Mouse (Mus musculus) forebrain, embryonic 14.5 days (tissue): ENCODE measurements at regions not wholly inside any gene's neighbourhood (a gene's known extent, or its start where the extent isn't known, plus 50 kb on each side); places are given as distances from the start of the nearest gene placed in this dataset.
A peak's percentile ranks its signal among the peaks of the same experiment; 100 is the strongest.

Experiments
- ATAC-seq: fragments of 200-750 bp; cut with Nextera tagmentation; 2 replicates; pipeline ENCODE4 v1.8.0; 2017; ENCODE audit warnings: mild to moderate bottlenecking, moderate library complexity
- DNase-seq: peaks from one replicate; pipeline ENCODE4 v3.0.0-alpha.2; 2015; ENCODE audit warnings: low spot score
- H3K27ac ChIP-seq: fragments of 300-500 bp; sonication (generic); 2 replicates; pipeline ENCODE4 v1.5.1; 2014; ENCODE audit warnings: low read depth, mild to moderate bottlenecking, control low read depth, low read length, moderate library complexity
- H3K27me3 ChIP-seq: fragments of 300-500 bp; sonication (generic); replicated peaks from 2 replicates; pipeline ENCODE4 v1.6.1; 2014; ENCODE audit warnings: low read length, control low read depth, mixed read lengths; ENCODE audit not compliant: control insufficient read depth, insufficient read depth
- H3K36me3 ChIP-seq: fragments of 300-500 bp; sonication (generic); 2 replicates; pipeline ENCODE4 v1.6.1; 2014; ENCODE audit warnings: low read length, control low read depth; ENCODE audit not compliant: control insufficient read depth, insufficient read depth
- H3K4me1 ChIP-seq: fragments of 300-500 bp; sonication (generic); 2 replicates; pipeline ENCODE4 v1.6.1; 2014; ENCODE audit warnings: antibody characterized with exemption, low read length, control low read depth; ENCODE audit not compliant: control insufficient read depth, insufficient read depth
- H3K4me2 ChIP-seq: fragments of 300-500 bp; sonication (generic); 2 replicates; pipeline ENCODE4 v1.6.1; 2014; ENCODE audit warnings: mild to moderate bottlenecking, control low read depth, low read length
- H3K4me3 ChIP-seq: fragments of 300-500 bp; sonication (generic); 2 replicates; pipeline ENCODE4 v1.5.1; 2014; ENCODE audit warnings: low read depth, low read length, control low read depth
- H3K9ac ChIP-seq: fragments of 300-500 bp; sonication (generic); 2 replicates; pipeline ENCODE4 v1.6.1; 2014; ENCODE audit warnings: mild to moderate bottlenecking, low read length, control low read depth, moderate library complexity
- H3K9me3 ChIP-seq: fragments of 300-500 bp; sonication (generic); replicated peaks from 2 replicates; pipeline ENCODE4 v1.6.1; 2016; ENCODE audit warnings: low read length, control low read depth, mixed read lengths; ENCODE audit not compliant: control insufficient read depth
- WGBS: fragments of 180-500 bp; shearing (Covaris S2); extraction: QIAGEN DNeasy Blood & Tissue Kit; methylation state at CpG from one replicate; pipeline ENCODE4 v1.1.7; 2014; 5-methylcytosine and 5-hydroxymethylcytosine counted together

GRCm38 (mm10) chr13:72938156-72938874, 309.7 kb downstream of the Irx2 start:
- no peaks in the 10 kb centered on the region for H3K27me3 ChIP-seq
- H3K9ac ChIP-seq: no peak overlapping the region
- ATAC-seq (no peak), DNase-seq (peak; percentile 46)
- 26% methylated on average over 13 of the region's 13 CpGs for WGBS
- no peaks in the 10 kb centered on the region; the same call in 1 of the 2 replicates for H3K4me1 ChIP-seq
- H3K4me2 ChIP-seq: no peak overlapping the region
- no peaks in the 10 kb centered on the region for H3K9me3 ChIP-seq
- H3K36me3 ChIP-seq: no peaks in the 10 kb centered on the region
- H3K4me3 ChIP-seq: no peak overlapping the region
- no peak overlapping the region for H3K27ac ChIP-seq

DNA sequence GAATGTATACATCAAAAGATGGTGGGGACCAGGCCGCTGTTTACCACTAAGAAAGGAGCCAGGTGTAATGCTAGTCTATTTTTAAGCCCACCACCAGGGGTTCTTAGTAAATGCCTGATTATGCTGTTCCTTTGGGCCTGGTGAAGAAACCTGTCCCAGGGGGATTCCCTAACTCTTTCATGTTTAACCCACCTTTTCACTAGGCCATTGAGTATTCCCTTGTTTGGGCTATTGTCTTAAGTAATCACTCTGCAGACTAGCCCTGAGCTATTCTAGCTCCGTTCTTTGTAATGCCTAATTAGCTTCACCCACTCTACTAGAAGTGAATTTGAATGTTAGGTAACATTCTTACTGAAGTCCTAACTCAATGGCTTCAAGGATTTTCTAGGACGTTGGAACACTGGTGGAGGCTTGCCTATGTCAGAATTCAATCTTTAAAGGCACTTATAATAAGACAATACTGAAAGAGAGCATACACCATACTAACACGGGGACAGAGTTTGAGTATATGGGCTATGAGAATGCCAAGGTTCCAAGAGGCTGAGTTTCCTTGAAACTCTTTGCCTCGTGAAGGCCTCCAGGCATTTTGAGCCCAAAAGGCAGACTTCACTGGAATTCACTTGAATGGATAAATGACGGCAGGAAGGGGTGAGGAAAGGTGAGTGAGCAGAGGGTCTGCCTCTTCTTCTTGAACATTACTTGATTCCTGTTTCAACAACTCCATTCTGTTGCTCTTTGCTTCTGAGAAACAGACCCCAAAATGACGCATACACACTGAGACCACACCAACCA, 312.7 kb upstream of the Irx4 start:
- Histone ChIP-seq H3K4me1 (no peaks in the 10 kb centered on the region), H3K9ac (no peak overlapping the region), H3K9me3 (no peaks in the 10 kb centered on the region), H3K4me3 (no peak overlapping the region), H3K4me2 (no peak overlapping the region), H3K36me3 (no peaks in the 10 kb centered on the region), H3K27me3 (no peaks in the 10 kb centered on the region), H3K27ac (no peak overlapping the region)
- WGBS: 35% methylated on average over 7 of the region's 7 CpGs
- DNase-seq (no peak), ATAC-seq (no peak)

GRCm38 (mm10) chr13:72958616-72959518, 301.4 kb upstream of the Irx4 start:
- Histone ChIP-seq H3K27ac (no peak overlapping the region; the same call in 1 of the 2 replicates), H3K9ac (no peak overlapping the region; the same call in 1 of the 2 replicates), H3K4me2 (peak overlapping the region; percentile 23; the same call in 1 of the 2 replicates), H3K36me3 (no peaks in the 10 kb centered on the region), H3K4me3 (no peak overlapping the region), H3K27me3 (peaks cover 4% of the 10 kb centered on the region; the same call in 1 of the 2 replicates), H3K9me3 (no peaks in the 10 kb centered on the region), H3K4me1 (peaks cover 8% of the 10 kb centered on the region)
- DNase-seq (peak; percentile 64), ATAC-seq (peak; percentile 70)
- WGBS: 6% methylated on average over 15 of the region's 15 CpGs

GRCm38 (mm10) chr13:72961291-72961690, 299.0 kb upstream of the Irx4 start:
- DNase-seq (no peak), ATAC-seq (no peak)
- Histone ChIP-seq H3K9ac (no peak overlapping the region), H3K36me3 (no peaks in the 10 kb centered on the region), H3K9me3 (no peaks in the 10 kb centered on the region), H3K4me1 (peaks cover 8% of the 10 kb centered on the region), H3K4me2 (no peak overlapping the region), H3K27ac (no peak overlapping the region), H3K4me3 (no peak overlapping the region), H3K27me3 (peaks cover 4% of the 10 kb centered on the region; the same call in 1 of the 2 replicates)
- 95% methylated on average over 3 of the region's 3 CpGs for WGBS

DNA sequence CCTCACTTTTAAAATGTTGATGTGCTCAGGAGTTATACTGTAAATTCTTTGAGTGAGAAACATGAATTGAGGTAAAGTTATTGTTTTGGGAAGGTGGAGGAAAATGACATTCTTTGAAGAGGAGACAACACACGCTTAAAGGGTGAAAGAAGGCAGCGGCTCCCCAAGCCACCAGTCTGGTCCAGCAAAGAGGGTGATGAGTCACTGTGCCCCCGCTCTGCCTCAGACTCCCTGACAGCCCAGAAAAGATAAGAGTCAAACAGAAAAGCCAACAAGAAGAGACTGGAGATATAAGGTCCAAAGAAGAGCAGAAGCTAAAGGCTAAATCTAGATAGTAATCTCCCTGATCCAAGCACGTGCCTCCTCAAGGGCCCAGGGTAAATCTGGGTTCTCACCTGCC, 288.1 kb upstream of the Irx4 start:
- DNase-seq: no peak
- 86% methylated on average over 4 of the region's 4 CpGs for WGBS
- no peaks in the 10 kb centered on the region for H3K4me1 ChIP-seq
- H3K9ac ChIP-seq: no peak overlapping the region
- no peak overlapping the region for H3K27ac ChIP-seq
- H3K9me3 ChIP-seq: no peaks in the 10 kb centered on the region
- H3K4me2 ChIP-seq: no peak overlapping the region
- H3K36me3 ChIP-seq: no peaks in the 10 kb centered on the region
- H3K27me3 ChIP-seq: no peaks in the 10 kb centered on the region
- ATAC-seq: no peak
- H3K4me3 ChIP-seq: no peak overlapping the region

DNA sequence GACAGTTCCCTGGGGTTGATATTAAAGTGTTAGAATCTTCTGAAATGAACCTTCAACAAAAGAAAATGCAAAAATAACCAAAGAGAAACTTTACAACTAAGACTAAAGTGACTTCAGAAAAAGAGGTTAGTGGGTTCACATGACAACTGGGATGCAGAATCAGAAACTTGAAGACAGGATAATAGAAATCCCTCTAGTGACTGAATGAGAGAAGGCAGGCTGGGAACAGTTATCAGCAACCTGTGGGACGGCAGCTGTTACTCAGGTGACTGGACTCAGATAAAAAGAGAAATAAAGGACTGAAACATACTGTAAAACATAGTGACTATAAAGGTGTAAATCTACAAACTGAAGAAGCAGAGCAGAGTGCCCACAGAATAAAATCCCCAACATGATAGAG, 287.4 kb upstream of the Irx4 start:
- Histone ChIP-seq H3K27me3 (no peaks in the 10 kb centered on the region), H3K4me1 (no peaks in the 10 kb centered on the region), H3K9me3 (no peaks in the 10 kb centered on the region), H3K36me3 (no peaks in the 10 kb centered on the region), H3K9ac (no peak overlapping the region), H3K27ac (no peak overlapping the region), H3K4me2 (no peak overlapping the region), H3K4me3 (no peak overlapping the region)
- DNase-seq (peak; percentile 6), ATAC-seq (no peak)
- 29% methylated on average over 1 of the region's 1 CpGs for WGBS

- H3K27ac ChIP-seq: no peak overlapping the region
- ATAC-seq (no peak), DNase-seq (no peak)
- no peaks in the 10 kb centered on the region for H3K9me3 ChIP-seq
- H3K36me3 ChIP-seq: no peaks in the 10 kb centered on the region
- 89% methylated on average over 6 of the region's 6 CpGs for WGBS
- no peaks in the 10 kb centered on the region for H3K27me3 ChIP-seq
- no peak overlapping the region for H3K4me3 ChIP-seq
- no peak overlapping the region for H3K4me2 ChIP-seq
- no peaks in the 10 kb centered on the region for H3K4me1 ChIP-seq
- no peak overlapping the region for H3K9ac ChIP-seq
Measured at GRCm38 (mm10) chr13:72977213-72977612, 283.1 kb upstream of the Irx4 start.

DNA sequence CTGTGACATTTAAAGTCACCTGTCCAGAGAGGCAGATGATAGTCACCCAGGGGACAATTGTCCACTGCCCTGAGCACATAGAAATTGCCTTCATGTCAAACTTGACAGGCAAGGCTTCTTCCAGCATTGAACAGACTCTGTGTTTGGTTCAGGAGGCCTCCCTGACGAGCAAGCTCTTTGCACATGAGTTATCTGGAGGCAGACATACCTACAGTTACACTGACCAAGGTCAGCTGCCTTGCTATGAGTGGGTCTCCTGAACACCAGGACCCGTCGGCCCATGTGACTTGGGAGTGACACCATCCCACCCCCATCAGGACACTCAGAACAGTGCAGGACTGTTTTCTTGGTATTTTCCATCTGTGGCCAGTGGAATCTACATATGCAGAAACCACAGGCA, 282.3 kb upstream of the Irx4 start:
- DNase-seq: no peak
- 85% methylated on average over 3 of the region's 3 CpGs for WGBS
- H3K4me1 ChIP-seq: no peaks in the 10 kb centered on the region
- no peak overlapping the region for H3K4me3 ChIP-seq
- no peaks in the 10 kb centered on the region for H3K9me3 ChIP-seq
- H3K9ac ChIP-seq: no peak overlapping the region
- H3K4me2 ChIP-seq: no peak overlapping the region
- H3K27me3 ChIP-seq: no peaks in the 10 kb centered on the region
- no peak overlapping the region for H3K27ac ChIP-seq
- ATAC-seq: no peak
- no peaks in the 10 kb centered on the region for H3K36me3 ChIP-seq
